Mouse (Mus musculus): ENCODE measurements around the gene A730046J19Rik. TPM values are rescaled to one million over a fixed set of nuclear protein-coding genes. Genes with fewer than 3 reads are reported as not detected.

Gene A730046J19Rik
- 0.04 TPM in 1 of 2 replicates, not detected in the other for polyA plus RNA-seq (2012; rRNA removed)

DNA sequence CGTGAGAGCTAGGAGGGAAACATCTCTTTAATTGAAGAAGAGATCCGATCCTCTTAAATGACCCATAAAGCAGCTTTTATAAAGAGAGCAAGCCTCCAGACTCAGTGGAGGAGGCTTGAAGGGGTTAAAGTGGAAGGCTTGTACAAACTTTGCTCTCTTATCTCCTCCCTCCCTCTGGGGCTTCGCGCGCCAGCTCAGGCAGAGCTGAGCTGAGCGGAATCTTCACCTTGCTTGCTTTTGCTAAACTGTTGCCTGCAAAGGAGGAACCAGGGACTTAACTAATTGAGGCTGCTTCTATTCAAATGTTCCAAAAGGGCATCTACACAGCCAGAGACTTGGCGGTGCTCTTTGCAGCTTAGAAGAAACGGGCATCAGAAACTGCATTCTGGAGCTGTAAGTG, at the start of gene A730046J19Rik:
TSS of gene A730046J19Rik (plus strand) at position 173 of the 400 bp plus-strand sequence.
- DNase-seq (ENCODE audit: low read depth, low spot score) = no peak
- WGBS = 17% methylated on average over 8 of the region's 8 CpGs

GRCm38 (mm10) chrX:144104619-144105416, 48.7 kb upstream of the A730046J19Rik start:
- no peak for DNase-seq (ENCODE audit: low read depth, low spot score)
- 68% methylated on average over 2 of the region's 2 CpGs for WGBS

- DNase-seq (ENCODE audit: low read depth, low spot score) = no peak
- WGBS = 71% methylated on average over 1 of the region's 1 CpGs
Observed at GRCm38 (mm10) chrX:144136281-144136680, 17.2 kb upstream of the A730046J19Rik start.

GRCm38 (mm10) chrX:144149987-144150386, 3.5 kb upstream of the A730046J19Rik start:
- WGBS = 84% methylated on average over 2 of the region's 2 CpGs
- no peak for DNase-seq (ENCODE audit: low read depth, low spot score)

- no peak for DNase-seq (ENCODE audit: low read depth, low spot score)
- 23% methylated on average over 7 of the region's 7 CpGs for WGBS
Observed at GRCm38 (mm10) chrX:144154111-144154510, 616 bp downstream of the A730046J19Rik start.

DNA sequence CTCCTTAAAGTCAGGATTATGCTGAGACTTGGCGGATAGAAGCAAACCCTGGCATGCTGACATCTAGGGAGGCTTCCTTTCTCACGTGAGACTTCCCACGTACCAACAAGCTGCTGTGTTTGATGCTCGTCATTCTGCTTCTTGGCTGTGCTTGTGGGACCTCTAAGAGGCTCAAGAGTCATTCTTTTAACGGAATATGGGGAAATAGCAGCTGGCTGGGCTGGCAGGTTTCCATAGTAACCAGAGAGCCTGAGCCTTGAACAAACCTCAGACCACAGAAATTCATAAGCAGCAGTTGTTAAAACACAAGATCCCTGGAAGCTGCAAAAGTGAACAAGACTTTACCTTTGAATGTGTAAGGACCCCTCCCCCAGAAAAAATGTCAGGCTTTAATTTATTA, 9.4 kb downstream of the A730046J19Rik start:
- DNase-seq (ENCODE audit: low read depth, low spot score) = no peak
- 59% methylated on average over 5 of the region's 5 CpGs for WGBS

Other genes with a start within 250 kb of the A730046J19Rik start
- gene Dcx, start 220.4 kb upstream of the A730046J19Rik start, polyA plus RNA-seq (2012; rRNA removed) = 0.01 TPM in 2 replicates
- gene Alg13, start 164.1 kb downstream of the A730046J19Rik start, polyA plus RNA-seq (2012; rRNA removed) = 2.4 and 3.3 TPM in 2 replicates